Mouse (Mus musculus) forebrain, embryonic 15.5 days (tissue): ENCODE results near the gene Six4. TPM values are rescaled to one million over a fixed set of nuclear protein-coding genes. Genes with fewer than 3 reads are reported as not detected.
"Not testable (repeated sequence)": the region's sequence is repeated elsewhere in the genome, so short reads cannot be mapped to it uniquely, and the experiment has no call there.

Experiments
- ATAC-seq: fragments of 200-750 bp; cut with Nextera tagmentation; replicated peaks from 2 replicates; pipeline ENCODE4 v1.8.0; 2017; ENCODE audit warnings: mild to moderate bottlenecking, moderate TSS enrichment, moderate library complexity
- H3K27ac ChIP-seq: fragments of 300-500 bp; sonication (generic); replicated peaks from 2 replicates; pipeline ENCODE4 v1.5.1; 2015; ENCODE audit warnings: mild to moderate bottlenecking, inconsistent platforms
- H3K27me3 ChIP-seq: fragments of 300-500 bp; sonication (generic); 2 replicates; pipeline ENCODE4 v1.6.1; 2015; ENCODE audit warnings: inconsistent platforms
- H3K36me3 ChIP-seq: fragments of 300-500 bp; sonication (generic); 2 replicates; pipeline ENCODE4 v1.6.1; 2015; ENCODE audit warnings: mild to moderate bottlenecking, inconsistent platforms
- H3K4me1 ChIP-seq: fragments of 300-500 bp; sonication (generic); 2 replicates; pipeline ENCODE4 v1.6.1; 2015; ENCODE audit warnings: inconsistent platforms
- H3K4me2 ChIP-seq: fragments of 300-500 bp; sonication (generic); replicated peaks from 2 replicates; pipeline ENCODE4 v1.6.1; 2015; ENCODE audit warnings: mild to moderate bottlenecking, inconsistent platforms
- H3K4me3 ChIP-seq: fragments of 300-500 bp; sonication (generic); 2 replicates; pipeline ENCODE4 v1.5.1; 2015; ENCODE audit warnings: mild to moderate bottlenecking, inconsistent platforms
- H3K9ac ChIP-seq: fragments of 300-500 bp; sonication (generic); replicated peaks from 2 replicates; pipeline ENCODE4 v1.6.1; 2015; ENCODE audit warnings: mild to moderate bottlenecking, inconsistent platforms
- H3K9me3 ChIP-seq: fragments of 300-500 bp; sonication (generic); 2 replicates; pipeline ENCODE4 v1.6.1; 2016; ENCODE audit warnings: inconsistent platforms
- WGBS: fragments of 180-500 bp; shearing (Covaris S2); methylation state at CpG from one replicate; pipeline ENCODE4 v1.1.7; 2015; ENCODE audit warnings: mixed read lengths; 5-methylcytosine and 5-hydroxymethylcytosine counted together
- polyA plus RNA-seq: library from polyadenylated mRNA; unstranded; fragments of >200 nt; fragmentation: Nextera tagmentation; extraction: Ambion mirVana; gene quantifications from 2 replicates; pipeline ENCODE4 v1.2.1, GENCODE M21; 2015

The Six4 gene
- polyA plus RNA-seq, 1 experiment from 2014 or later = 0.39 TPM

- Histone ChIP-seq H3K27me3 (no peaks in the 10 kb centered on the region), H3K27ac (no peak overlapping the region), H3K4me3 (no peak overlapping the region), H3K4me1 (no peaks in the 10 kb centered on the region), H3K36me3 (no peaks in the 10 kb centered on the region), H3K9me3 (no peaks in the 10 kb centered on the region), H3K9ac (no peak overlapping the region), H3K4me2 (no peak overlapping the region)
- WGBS = 91% methylated on average over 4 of the region's 4 CpGs
- ATAC-seq = no peak
Observed at GRCm38 (mm10) chr12:73083773-73084172, 29.5 kb downstream of the Six4 start.

GRCm38 (mm10) chr12:73081828-73082227 lies 31.4 kb downstream of the Six4 start:
- H3K36me3 ChIP-seq, H3K4me3 ChIP-seq, H3K27ac ChIP-seq, H3K9ac ChIP-seq, H3K9me3 ChIP-seq, ATAC-seq, H3K4me2 ChIP-seq, H3K4me1 ChIP-seq, H3K27me3 ChIP-seq: not testable (repeated sequence)
- WGBS = 89% methylated on average over 4 of the region's 4 CpGs

GRCm38 (mm10) chr12:73060805-73061410 lies 52.3 kb downstream of the Six4 start:
- no peak for ATAC-seq
- no peak overlapping the region for H3K4me2 ChIP-seq
- WGBS = 44% methylated on average over 9 of the region's 9 CpGs

DNA sequence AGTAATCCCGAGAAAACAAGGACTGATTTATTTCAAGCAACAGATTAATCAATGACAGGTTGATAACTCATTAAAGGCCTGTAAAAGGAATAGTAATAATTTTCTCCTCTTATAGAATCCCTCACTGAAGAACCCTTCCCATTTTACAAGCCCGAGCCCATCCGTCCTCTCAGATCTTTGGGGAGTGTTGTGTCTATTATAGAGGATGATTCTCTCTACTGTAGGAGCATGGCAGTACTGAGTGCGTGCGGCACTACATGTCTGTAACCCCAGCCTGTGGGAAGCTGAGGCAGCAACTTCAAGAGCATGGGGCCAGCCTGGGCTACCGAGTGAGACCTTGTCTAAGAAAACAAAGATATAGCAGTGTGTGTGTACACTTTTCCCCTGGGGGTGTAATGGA lies 55.8 kb downstream of the Six4 start:
- WGBS = 93% methylated on average over 6 of the region's 6 CpGs
- peaks cover 15% of the 10 kb centered on the region for H3K4me1 ChIP-seq
- no peaks in the 10 kb centered on the region for H3K36me3 ChIP-seq
- no peak for ATAC-seq
- no peaks in the 10 kb centered on the region for H3K9me3 ChIP-seq
- H3K27ac ChIP-seq = no peak overlapping the region
- H3K9ac ChIP-seq = no peak overlapping the region
- H3K4me2 ChIP-seq = no peak overlapping the region
- H3K4me3 ChIP-seq = no peak overlapping the region
- H3K27me3 ChIP-seq = peaks cover 60% of the 10 kb centered on the region

More at GRCm38 (mm10) chr12:73060805-73061410, 52.3 kb downstream of the Six4 start:
- no peaks in the 10 kb centered on the region for H3K36me3 ChIP-seq
- peaks cover 31% of the 10 kb centered on the region for H3K27me3 ChIP-seq
- H3K9ac ChIP-seq = no peak overlapping the region
- H3K27ac ChIP-seq = no peak overlapping the region
- H3K9me3 ChIP-seq = no peaks in the 10 kb centered on the region
- no peaks in the 10 kb centered on the region for H3K4me1 ChIP-seq
- H3K4me3 ChIP-seq = no peak overlapping the region

GRCm38 (mm10) chr12:73055451-73055850 lies 57.8 kb downstream of the Six4 start:
- Histone ChIP-seq H3K9ac (no peak overlapping the region), H3K4me1 (peaks cover 15% of the 10 kb centered on the region), H3K27me3 (peaks cover 79% of the 10 kb centered on the region), H3K9me3 (no peaks in the 10 kb centered on the region), H3K4me2 (no peak overlapping the region), H3K4me3 (no peak overlapping the region), H3K27ac (no peak overlapping the region), H3K36me3 (no peaks in the 10 kb centered on the region)
- no peak for ATAC-seq
- WGBS = 13% methylated on average over 5 of the region's 5 CpGs

DNA sequence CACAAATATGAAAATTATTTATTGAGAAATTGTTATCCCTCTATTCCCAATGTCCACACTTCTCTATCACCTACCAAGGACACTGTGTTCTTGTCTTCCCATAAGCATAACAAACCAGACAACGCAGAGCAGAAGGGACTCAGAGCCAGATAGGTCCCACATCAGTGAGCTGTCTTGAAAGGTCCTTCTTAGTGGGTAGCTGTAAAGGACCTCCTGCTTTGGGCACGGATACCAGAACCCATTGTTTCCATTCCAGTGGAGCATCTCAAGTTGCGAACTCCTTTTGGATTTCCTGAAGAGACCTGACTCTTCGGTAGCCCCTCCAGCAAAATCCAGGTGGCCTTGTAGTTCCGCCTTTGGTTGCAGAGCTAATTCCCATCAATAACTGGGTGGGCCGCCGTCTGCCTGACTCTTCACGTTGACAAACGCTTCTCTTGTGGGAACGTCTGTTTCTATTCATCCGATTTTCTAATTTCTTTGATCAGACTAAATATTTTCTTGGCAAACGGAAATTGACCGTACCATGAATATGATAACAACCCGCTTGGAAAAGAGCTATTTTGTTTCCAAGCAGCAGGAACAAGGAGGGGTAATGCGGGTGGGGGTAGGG lies 58.6 kb downstream of the Six4 start:
- no peak for ATAC-seq
- 12% methylated on average over 15 of the region's 15 CpGs for WGBS
- H3K36me3 ChIP-seq = no peaks in the 10 kb centered on the region

DNA sequence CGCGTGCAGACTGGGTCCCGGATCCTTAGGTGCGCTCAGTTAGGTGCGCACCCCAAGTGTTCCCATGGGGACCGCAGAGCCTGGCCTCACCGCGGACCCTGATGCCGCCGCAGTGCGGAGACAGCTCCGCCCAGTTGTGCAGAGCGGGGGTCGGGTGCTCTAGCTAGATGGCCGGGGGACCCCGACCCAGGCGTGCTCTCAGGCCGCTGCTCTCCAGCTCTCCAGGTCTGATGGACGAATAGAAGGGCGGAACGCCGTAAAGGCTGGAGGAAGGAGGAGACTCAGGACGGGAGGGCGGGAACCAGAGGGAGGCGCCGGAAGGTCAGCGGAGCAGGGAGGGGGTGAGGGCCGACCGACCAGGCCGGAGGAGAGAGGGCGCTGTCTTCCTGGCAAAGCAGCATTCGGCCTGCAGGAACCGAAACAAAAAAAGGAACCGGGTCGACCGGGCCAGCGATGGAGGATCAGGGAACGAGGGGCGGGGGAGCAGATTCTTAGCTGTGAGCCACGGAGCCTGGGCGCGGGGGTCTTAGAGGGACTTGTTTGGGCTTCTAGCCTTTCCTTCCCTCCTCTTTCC lies 59.5 kb downstream of the Six4 start, which contains the start of gene Six1:
Gene Six1 (minus strand): TSS at position 220 of the 574 bp plus-strand sequence.
- under 1% methylated on average over 41 of the region's 42 CpGs for WGBS

More for the DNA sequence above, 58.6 kb downstream of the Six4 start:
- no peak overlapping the region for H3K9ac ChIP-seq
- H3K9me3 ChIP-seq = no peaks in the 10 kb centered on the region
- no peak overlapping the region for H3K27ac ChIP-seq
- no peak overlapping the region for H3K4me3 ChIP-seq
- peaks cover 87% of the 10 kb centered on the region for H3K27me3 ChIP-seq
- H3K4me1 ChIP-seq = peaks cover 15% of the 10 kb centered on the region
- H3K4me2 ChIP-seq = no peak overlapping the region

DNA sequence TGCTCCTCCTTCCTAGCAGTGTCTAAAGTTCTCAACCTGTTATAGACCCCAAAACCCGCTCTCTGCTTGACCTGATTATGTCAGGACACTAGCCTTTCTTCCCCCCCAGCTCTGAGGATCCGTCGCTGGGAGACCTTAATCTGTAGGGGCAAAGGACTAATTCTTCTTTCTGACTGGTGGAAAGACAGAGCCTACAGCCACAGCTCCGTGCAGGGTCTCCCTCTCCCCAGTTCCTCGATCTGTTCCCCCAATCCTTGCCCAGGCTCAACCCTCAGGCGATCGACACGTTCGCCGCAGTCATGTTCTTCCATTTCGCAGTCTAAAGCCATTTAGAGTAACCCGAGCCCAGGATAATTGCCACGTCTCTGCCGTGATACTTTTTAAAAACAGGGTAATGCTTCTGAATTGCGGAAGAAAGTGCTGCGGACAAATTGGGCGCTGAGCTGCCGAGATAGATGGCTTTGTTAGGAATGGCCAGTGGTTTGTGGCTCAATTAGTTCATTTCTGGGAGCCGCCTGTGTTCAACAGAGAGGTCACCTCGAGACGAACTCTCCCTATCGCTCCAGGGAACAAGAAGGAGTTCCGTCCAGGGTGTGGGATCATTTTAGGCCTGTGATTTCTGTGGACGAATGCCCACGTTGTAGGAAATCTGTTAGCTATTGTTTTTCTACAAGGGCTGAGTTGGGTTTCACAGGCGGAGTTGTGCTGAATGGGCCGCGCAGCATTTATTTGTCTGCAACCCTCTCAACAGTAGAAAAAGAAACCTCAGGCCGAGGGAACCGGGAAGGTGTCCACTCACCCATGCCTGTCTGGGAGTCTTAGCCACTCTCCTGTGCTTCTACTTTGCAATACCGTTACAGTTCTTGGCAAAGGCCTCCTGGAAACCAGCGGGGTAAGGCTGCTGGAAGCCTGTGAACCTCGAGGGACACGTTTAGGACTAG lies 60.3 kb downstream of the Six4 start:
- peak overlapping the region; percentile 45; the same call in 1 of the 2 replicates for H3K4me2 ChIP-seq
- WGBS = 1% methylated on average over 34 of the region's 34 CpGs
- no peak overlapping the region for H3K4me3 ChIP-seq
- no peak overlapping the region for H3K9ac ChIP-seq
- no peaks in the 10 kb centered on the region for H3K36me3 ChIP-seq
- peaks cover 15% of the 10 kb centered on the region for H3K4me1 ChIP-seq
- ATAC-seq = 0 out of 2 replicates have a peak, but pooled peaks have one; percentile 29
- peaks cover 93% of the 10 kb centered on the region for H3K27me3 ChIP-seq
- no peaks in the 10 kb centered on the region for H3K9me3 ChIP-seq
- H3K27ac ChIP-seq = no peak overlapping the region

More for the DNA sequence above, 59.5 kb downstream of the Six4 start, which contains the start of gene Six1:
- peak within 1 kb of the TSS; percentile 32 for H3K4me3 ChIP-seq
- peak; percentile 67; the same call in 1 of the 2 replicates for ATAC-seq
- peaks cover 15% of the 10 kb centered on the region for H3K4me1 ChIP-seq
- H3K9ac ChIP-seq = no peak within 1 kb of the TSS
- H3K36me3 ChIP-seq = no peaks in the 10 kb centered on the region
- no peaks in the 10 kb centered on the region for H3K9me3 ChIP-seq
- H3K4me2 ChIP-seq = peak within 1 kb of the TSS; percentile 45
- H3K27me3 ChIP-seq = peaks cover 93% of the 10 kb centered on the region
- H3K27ac ChIP-seq = no peak within 1 kb of the TSS

- Histone ChIP-seq H3K27me3 (peaks cover 93% of the 10 kb centered on the region), H3K9ac (no peak overlapping the region), H3K27ac (no peak overlapping the region)
Observed at GRCm38 (mm10) chr12:73052036-73052650, 61.1 kb downstream of the Six4 start.

GRCm38 (mm10) chr12:73050811-73051580 lies 62.3 kb downstream of the Six4 start:
- no peaks in the 10 kb centered on the region for H3K9me3 ChIP-seq
- no peak overlapping the region for H3K4me2 ChIP-seq
- no peaks in the 10 kb centered on the region for H3K36me3 ChIP-seq
- no peak for ATAC-seq
- no peak overlapping the region for H3K4me3 ChIP-seq
- H3K9ac ChIP-seq = no peak overlapping the region
- H3K4me1 ChIP-seq = peaks cover 25% of the 10 kb centered on the region
- H3K27ac ChIP-seq = no peak overlapping the region
- under 1% methylated on average over 15 of the region's 15 CpGs for WGBS
- H3K27me3 ChIP-seq = peaks cover 93% of the 10 kb centered on the region

More at GRCm38 (mm10) chr12:73052036-73052650, 61.1 kb downstream of the Six4 start:
- Histone ChIP-seq H3K36me3 (no peaks in the 10 kb centered on the region), H3K4me1 (peaks cover 15% of the 10 kb centered on the region), H3K4me2 (no peak overlapping the region), H3K9me3 (no peaks in the 10 kb centered on the region), H3K4me3 (no peak overlapping the region)
- ATAC-seq = no peak
- 2% methylated on average over 19 of the region's 19 CpGs for WGBS

DNA sequence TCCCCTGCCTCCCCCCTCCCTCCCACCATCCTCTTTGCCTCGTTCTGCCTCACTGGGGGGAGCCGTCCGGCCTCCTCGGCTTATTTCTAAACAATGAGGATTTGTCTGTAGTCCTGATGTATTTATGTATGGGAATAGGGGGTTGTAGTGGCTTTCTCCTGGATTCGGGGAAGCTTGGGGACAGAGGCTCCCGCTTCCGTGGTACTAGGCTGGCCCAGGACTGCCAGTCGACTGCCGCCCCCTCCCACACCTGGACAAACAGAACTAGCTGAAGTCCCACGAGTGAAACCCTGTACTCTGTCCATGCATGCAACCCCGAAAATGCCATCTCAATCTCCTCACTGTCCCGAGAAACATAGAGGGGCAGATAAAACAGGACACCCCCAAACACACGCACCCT lies 63.0 kb downstream of the Six4 start:
- H3K4me1 ChIP-seq = peaks cover 32% of the 10 kb centered on the region
- H3K9ac ChIP-seq = no peak overlapping the region
- ATAC-seq = no peak
- H3K9me3 ChIP-seq = no peaks in the 10 kb centered on the region
- H3K4me3 ChIP-seq = no peak overlapping the region
- no peak overlapping the region for H3K4me2 ChIP-seq
- no peaks in the 10 kb centered on the region for H3K36me3 ChIP-seq
- WGBS = 1% methylated on average over 13 of the region's 13 CpGs
- H3K27me3 ChIP-seq = peaks cover 93% of the 10 kb centered on the region
- H3K27ac ChIP-seq = no peak overlapping the region
